Mouse (Mus musculus) kidney, adult 2 months (tissue): ENCODE data around the gene Mobp. TPM values are rescaled to one million over a fixed set of nuclear protein-coding genes. Genes with fewer than 3 reads are reported as not detected.

ENCODE experiments used
- DNase-seq: peaks from one replicate; pipeline ENCODE4 v3.0.0; 2021
- H3K27ac ChIP-seq: fragments of 200-500 bp; 2 replicates; pipeline ENCODE4 v1.5.1; 2012; ENCODE audit warnings: low read depth, low read length, control low read depth, inconsistent platforms; ENCODE audit not compliant: insufficient read depth
- H3K27me3 ChIP-seq: fragments of 200-500 bp; replicated peaks from 2 replicates; pipeline ENCODE4 v1.6.1; 2012; ENCODE audit warnings: mild to moderate bottlenecking, moderate library complexity, low read length, inconsistent platforms; ENCODE audit not compliant: control insufficient read depth, insufficient read depth
- H3K36me3 ChIP-seq: fragments of 200-500 bp; 2 replicates; pipeline ENCODE4 v1.6.1; 2012; ENCODE audit warnings: mild to moderate bottlenecking, moderate library complexity, low read length, inconsistent platforms; ENCODE audit not compliant: control insufficient read depth, insufficient read depth
- H3K4me1 ChIP-seq: fragments of 200-500 bp; 2 replicates; pipeline ENCODE4 v1.6.1; 2011; ENCODE audit warnings: low read length; ENCODE audit not compliant: control insufficient read depth, insufficient read depth
- H3K4me3 ChIP-seq: fragments of 200-500 bp; 2 replicates; pipeline ENCODE4 v1.5.1; 2011; ENCODE audit warnings: mild to moderate bottlenecking, low read depth, low read length, control low read depth; ENCODE audit not compliant: insufficient read depth
- CTCF ChIP-seq: fragments of 200-500 bp; conservative IDR thresholded peaks from 2 replicates; pipeline ENCODE4 v1.5.1; 2011; ENCODE audit warnings: low read depth, mild to moderate bottlenecking, control low read depth, low read length, moderate library complexity, mixed read lengths; ENCODE audit not compliant: insufficient read depth, insufficient read length
- POLR2A ChIP-seq: fragments of 200-500 bp; IDR thresholded peaks from one replicate; pipeline ENCODE4 v1.6.1; 2011; ENCODE audit warnings: low read depth, low read length, control low read depth
- WGBS: fragments of 180-500 bp; shearing (Covaris S2); methylation state at CpG from one replicate; pipeline ENCODE4 v1.1.7; 2018; 5-methylcytosine and 5-hydroxymethylcytosine counted together
- polyA plus RNA-seq: library from polyadenylated mRNA; depleted of rRNA; stranded (reverse); fragments of >200 nt; gene quantifications from 2 replicates; pipeline ENCODE4 v1.2.3, GENCODE M21; 2012

The Mobp gene
- polyA plus RNA-seq, 1 experiment = not detected

DNA sequence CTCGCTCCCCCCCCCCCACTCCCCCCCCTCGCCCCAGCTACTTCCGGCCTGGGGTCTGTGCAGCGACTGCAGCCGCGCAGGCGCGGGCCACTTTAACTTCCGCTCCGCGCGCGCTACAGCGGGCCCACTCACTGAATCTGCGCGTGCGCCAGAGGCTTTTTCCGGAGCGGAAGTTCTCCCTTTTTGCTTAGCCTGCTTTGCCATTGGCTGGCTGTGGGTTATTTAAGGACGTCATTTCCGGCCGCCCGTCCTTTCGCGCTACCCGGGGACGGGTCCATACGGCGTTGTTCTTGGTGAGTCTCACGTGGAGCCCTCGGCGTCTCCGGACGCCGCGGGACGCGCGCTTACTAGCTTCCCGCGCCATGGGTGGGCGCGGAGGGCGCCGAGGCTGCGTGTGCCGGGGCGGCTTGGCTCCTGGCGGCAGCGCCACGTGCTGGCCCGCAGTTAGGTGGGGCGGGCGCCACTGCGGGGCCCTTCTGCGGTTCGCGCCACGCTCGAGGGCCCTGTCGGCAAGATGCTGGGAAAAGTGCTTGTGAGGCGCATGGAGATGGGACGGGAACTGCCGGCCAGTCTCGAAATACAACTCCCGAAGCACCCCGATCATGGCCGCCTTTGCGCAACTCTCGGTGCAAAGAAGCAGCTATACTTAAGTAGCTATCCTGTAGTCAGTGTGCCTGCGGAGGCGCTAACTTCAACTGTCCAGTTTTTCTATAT is 21.8 kb upstream of the Mobp start, which contains the start of gene Rpsa:
TSS of gene Rpsa (plus strand) at position 152 of the 714 bp plus-strand sequence.
- Histone ChIP-seq H3K27ac (peak within 1 kb of the TSS; percentile 82), H3K4me1 (no peaks in the 10 kb centered on the region; the same call in 1 of the 2 replicates), H3K36me3 (peaks cover 2% of the 10 kb centered on the region), H3K27me3 (no peaks in the 10 kb centered on the region), H3K4me3 (peak within 1 kb of the TSS; percentile 66)
- peak; percentile 98 for DNase-seq
- WGBS = under 1% methylated on average over 71 of the region's 72 CpGs
- TF ChIP-seq POLR2A = peak; percentile 86
- no peak for TF ChIP-seq CTCF

DNA sequence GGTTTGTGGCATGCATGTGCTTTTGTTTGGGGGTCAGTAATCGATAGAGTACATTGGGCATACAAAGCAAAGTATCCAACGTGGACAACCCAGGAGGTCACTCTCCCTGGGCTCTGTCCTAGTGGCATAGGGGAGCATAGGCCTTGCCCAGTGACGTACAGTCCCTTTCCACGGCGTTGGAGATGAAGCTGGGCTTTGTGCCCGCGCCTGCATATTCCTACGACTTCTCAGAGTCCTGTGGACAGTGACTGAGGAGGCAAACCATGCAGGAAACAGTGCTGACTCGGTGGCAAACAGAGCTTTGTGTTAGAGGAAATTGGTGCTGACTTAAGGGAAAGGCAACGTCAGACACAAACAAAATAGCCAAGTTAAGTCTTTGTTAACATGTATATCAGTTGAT is 20.2 kb upstream of the Mobp start:
- H3K36me3 ChIP-seq = peaks cover 2% of the 10 kb centered on the region
- no peaks in the 10 kb centered on the region; the same call in 1 of the 2 replicates for H3K4me1 ChIP-seq
- 54% methylated on average over 10 of the region's 10 CpGs for whole genome bisulfite sequencing
- H3K27me3 ChIP-seq = no peaks in the 10 kb centered on the region
- H3K27ac ChIP-seq = no peak overlapping the region
- H3K4me3 ChIP-seq = no peak overlapping the region
- DNase-seq = no peak
- TF ChIP-seq CTCF (no peak), POLR2A (no peak)

DNA sequence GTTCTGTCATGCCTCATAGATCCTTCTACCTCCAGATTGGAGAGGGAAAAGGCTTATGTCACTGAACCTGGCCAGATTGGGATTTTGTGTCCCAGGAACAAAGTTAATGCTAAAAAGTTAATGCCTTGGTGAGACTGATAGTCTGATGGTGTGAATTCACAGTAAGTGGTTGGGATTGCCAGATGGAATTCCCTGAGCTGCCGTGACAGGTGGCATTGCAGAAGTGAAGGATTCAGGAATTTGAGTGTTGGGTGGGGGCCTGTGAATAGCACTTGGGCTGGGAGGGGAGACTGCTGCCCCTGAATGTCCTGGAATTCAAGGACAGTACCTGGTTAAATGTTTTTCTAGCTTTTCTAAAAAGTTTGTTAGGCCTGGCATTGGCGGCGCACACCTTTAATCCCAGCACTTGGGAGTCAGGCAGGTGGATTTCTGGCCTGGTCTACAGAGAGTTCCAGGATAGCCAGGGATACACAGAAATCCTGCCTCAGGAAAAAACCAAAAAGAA is 17.7 kb upstream of the Mobp start:
- DNase-seq = no peak
- H3K4me1 ChIP-seq = no peaks in the 10 kb centered on the region; the same call in 1 of the 2 replicates
- peaks cover 2% of the 10 kb centered on the region for H3K36me3 ChIP-seq
- no peak overlapping the region for H3K27ac ChIP-seq
- no peak for TF ChIP-seq CTCF
- WGBS = 90% methylated on average over 3 of the region's 3 CpGs
- H3K4me3 ChIP-seq = no peak overlapping the region
- H3K27me3 ChIP-seq = no peaks in the 10 kb centered on the region

DNA sequence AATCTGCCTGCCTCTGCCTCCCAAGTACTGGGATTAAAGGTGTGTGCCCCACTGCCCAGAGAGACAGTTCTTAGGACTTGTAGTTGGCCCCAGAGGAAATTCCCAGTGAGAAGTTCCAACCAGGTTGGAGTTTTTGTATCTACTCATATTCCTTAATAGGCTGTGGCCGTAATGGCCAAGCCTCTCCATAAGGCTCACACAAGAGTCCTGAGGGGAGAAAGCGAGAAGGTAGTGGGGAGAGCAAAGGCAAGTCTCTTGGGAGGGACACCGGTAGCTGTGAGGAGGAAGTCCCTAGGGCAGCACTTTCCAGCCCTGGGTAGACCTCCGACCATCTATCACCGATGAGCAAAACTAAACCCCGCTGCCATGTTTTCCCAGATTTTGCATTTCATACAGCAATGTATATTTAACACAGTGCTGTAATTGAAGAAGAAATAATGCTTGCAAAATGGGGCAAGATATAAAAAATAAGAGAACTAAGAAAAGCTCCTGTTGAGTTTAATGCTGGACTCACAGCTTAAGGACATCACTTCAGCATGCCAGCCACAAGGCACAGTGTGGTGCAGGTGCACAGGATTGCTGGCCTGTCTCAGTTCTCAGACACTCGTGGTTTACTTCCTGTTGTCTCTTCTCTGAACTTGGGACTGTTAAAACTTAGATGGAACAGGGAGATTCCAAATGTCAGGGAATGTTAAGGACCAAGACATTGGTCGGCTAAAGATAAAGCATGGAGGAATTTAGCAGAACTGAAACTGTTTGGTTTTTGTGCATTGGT is 16.3 kb upstream of the Mobp start:
- H3K4me1 ChIP-seq = no peaks in the 10 kb centered on the region; the same call in 1 of the 2 replicates
- WGBS = 51% methylated on average over 8 of the region's 8 CpGs
- H3K36me3 ChIP-seq = peaks cover 2% of the 10 kb centered on the region

DNA sequence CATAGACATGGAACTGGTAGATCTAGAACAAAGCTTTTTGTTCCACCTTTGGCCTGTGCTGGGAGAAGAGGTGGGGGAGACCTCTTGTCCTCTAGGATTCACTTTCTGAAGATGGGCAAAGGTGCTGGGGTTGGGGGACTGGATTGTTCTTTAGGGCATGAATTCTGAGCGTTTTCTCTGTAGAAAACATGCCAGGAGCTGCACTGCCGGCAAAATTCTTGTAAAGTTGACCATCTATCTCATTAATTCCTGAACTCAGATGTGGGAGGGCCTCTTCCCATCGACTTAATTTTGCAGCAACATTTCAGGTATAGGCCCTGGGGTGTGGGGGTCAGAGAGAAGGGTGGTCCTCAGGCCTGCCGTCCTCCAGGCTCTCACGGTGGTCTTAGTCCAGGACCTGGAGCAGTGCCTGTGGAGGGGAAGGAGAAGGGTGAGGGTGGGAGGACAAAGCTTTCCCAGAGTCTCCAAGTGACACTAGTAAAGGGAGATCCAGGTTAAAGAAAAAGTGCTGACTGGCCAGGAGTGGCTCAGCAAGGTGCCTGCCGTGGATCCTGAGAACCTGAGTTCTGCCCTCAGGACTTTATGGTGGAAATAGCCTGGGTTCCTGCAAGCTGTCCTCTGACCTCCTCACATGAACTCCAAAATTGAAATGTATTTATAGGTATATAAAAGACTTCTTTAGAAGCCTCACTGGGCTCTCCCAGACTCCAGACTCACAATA is 15.6 kb upstream of the Mobp start:
- DNase-seq = no peak
- H3K27ac ChIP-seq = no peak overlapping the region
- WGBS = 29% methylated on average over 6 of the region's 6 CpGs
- H3K27me3 ChIP-seq = no peaks in the 10 kb centered on the region
- TF ChIP-seq CTCF = no peak
- TF ChIP-seq POLR2A = no peak
- peaks cover 2% of the 10 kb centered on the region for H3K36me3 ChIP-seq
- H3K4me3 ChIP-seq = no peak overlapping the region
- H3K4me1 ChIP-seq = no peaks in the 10 kb centered on the region

More for the DNA sequence above, 16.3 kb upstream of the Mobp start:
- TF ChIP-seq CTCF = no peak
- no peak for TF ChIP-seq POLR2A
- no peak for DNase-seq
- Histone ChIP-seq H3K4me3 (no peak overlapping the region), H3K27ac (no peak overlapping the region), H3K27me3 (no peaks in the 10 kb centered on the region)

DNA sequence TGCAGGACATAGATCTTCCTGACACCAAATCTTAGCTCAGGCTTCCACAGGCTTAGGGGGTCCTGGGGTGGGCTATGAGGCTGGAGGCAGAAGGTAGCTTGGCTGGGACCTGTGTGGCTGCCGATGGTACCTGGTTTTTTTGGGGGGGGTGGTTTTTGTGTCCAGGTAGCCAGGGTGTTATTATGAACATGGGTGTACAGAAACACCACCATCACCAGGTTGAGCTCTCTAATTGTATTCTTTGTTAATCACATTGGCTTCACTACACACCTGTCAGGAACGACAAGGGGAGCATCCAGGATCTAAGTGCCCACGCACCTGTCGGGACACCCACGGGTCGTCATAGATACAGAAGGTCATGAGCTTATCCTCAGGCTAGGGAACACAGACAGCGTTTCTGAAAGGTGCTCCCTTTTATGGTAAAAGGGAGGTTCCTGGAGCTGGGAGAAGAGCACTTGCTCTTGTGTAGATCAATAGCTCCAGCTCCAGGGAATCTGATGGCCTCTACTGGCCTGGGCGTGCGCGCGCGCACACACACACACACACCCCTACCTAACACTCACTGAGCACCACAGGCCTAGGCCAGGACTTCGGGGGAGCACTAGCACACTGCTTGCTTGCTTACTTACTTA is 14.9 kb upstream of the Mobp start:
- Histone ChIP-seq H3K27ac (no peak overlapping the region), H3K27me3 (no peaks in the 10 kb centered on the region), H3K4me3 (no peak overlapping the region), H3K36me3 (no peaks in the 10 kb centered on the region; the same call in 1 of the 2 replicates), H3K4me1 (no peaks in the 10 kb centered on the region)
- TF ChIP-seq CTCF (no peak), POLR2A (no peak)
- no peak for DNase-seq
- WGBS = 82% methylated on average over 13 of the region's 13 CpGs
